Comparison of ENCODE assay signal across 8 mouse cellular contexts in genomic region chr15:103365471-103366375, GRCm38 (mm10). TPM values are rescaled to one million over a fixed set of nuclear protein-coding genes. Genes with fewer than 3 reads are reported as not detected.
DNase-seq lines count a peak whose midpoint lies in the region; ATAC-seq and TF ChIP-seq lines count a peak whose summit lies in the region.

No protein-coding gene starts in this region.

- H3K9ac ChIP-seq in embryonic facial prominence, embryonic 13.5 days: peak overlapping the region; percentile 97
- peak overlapping the region; percentile 95 for H3K9ac ChIP-seq in limb, embryonic 14.5 days (ENCODE audit: low read depth, low read length, severe bottlenecking)
- peak overlapping the region; percentile 50 for H3K9ac ChIP-seq in midbrain, postnatal 0 days (replicated peaks; ENCODE audit: low read length, poor library complexity, severe bottlenecking)

- under 1% methylated on average over 51 of the region's 51 CpGs for WGBS in embryonic facial prominence, embryonic 13.5 days
- WGBS in limb, embryonic 14.5 days: under 1% methylated on average over 51 of the region's 51 CpGs
- 1% methylated on average over 51 of the region's 51 CpGs for WGBS in midbrain, postnatal 0 days

- H3K4me2 ChIP-seq in embryonic facial prominence, embryonic 13.5 days: peak overlapping the region; percentile 73
- H3K4me2 ChIP-seq in limb, embryonic 14.5 days (replicated peaks; ENCODE audit: low read depth, low read length, severe bottlenecking): peak overlapping the region; percentile 67
- peak overlapping the region; percentile 94 for H3K4me2 ChIP-seq in midbrain, postnatal 0 days (ENCODE audit: low read depth, low read length, poor library complexity, severe bottlenecking)

- H3K4me1 ChIP-seq in embryonic facial prominence, embryonic 13.5 days: peaks cover 31% of the 10 kb centered on the region
- H3K4me1 ChIP-seq in limb, embryonic 14.5 days (ENCODE audit: control insufficient read depth, insufficient read depth, low read length): peaks cover 23% of the 10 kb centered on the region
- H3K4me1 ChIP-seq in midbrain, postnatal 0 days (ENCODE audit: insufficient read depth, low read length): peaks cover 5% of the 10 kb centered on the region

- peak overlapping the region; percentile 95 for H3K4me3 ChIP-seq in embryonic facial prominence, embryonic 13.5 days
- H3K4me3 ChIP-seq in limb, embryonic 14.5 days (replicated peaks; ENCODE audit: low read length): peak overlapping the region; percentile 96
- peak overlapping the region; percentile 51 for H3K4me3 ChIP-seq in midbrain, postnatal 0 days (ENCODE audit: low read depth, low read length)

- H3K27me3 ChIP-seq in embryonic facial prominence, embryonic 13.5 days: no peaks in the 10 kb centered on the region
- H3K27me3 ChIP-seq in limb, embryonic 14.5 days (ENCODE audit: control insufficient read depth, insufficient read depth, low read length): no peaks in the 10 kb centered on the region
- H3K27me3 ChIP-seq in midbrain, postnatal 0 days (ENCODE audit: insufficient read depth, low read length): peaks cover 9% of the 10 kb centered on the region

- no peak for TF ChIP-seq CTCF in midbrain, postnatal 0 days (IDR thresholded peaks at IDR 0.05)

- TF ChIP-seq POLR2A in limb, embryonic 14.5 days (IDR thresholded peaks at IDR 0.05; ENCODE audit: borderline replicate concordance, extremely low read depth, insufficient read depth, insufficient read length): no peak

- intact Hi-C loops in heart, postnatal 25 days (cut with DNase I): no loop called here

- H3K9me3 ChIP-seq in embryonic facial prominence, embryonic 13.5 days: no peaks in the 10 kb centered on the region
- H3K9me3 ChIP-seq in limb, embryonic 14.5 days (ENCODE audit: control insufficient read depth, low read length): no peaks in the 10 kb centered on the region
- H3K9me3 ChIP-seq in midbrain, postnatal 0 days (ENCODE audit: low read length): no peaks in the 10 kb centered on the region

- H3K27ac ChIP-seq in embryonic facial prominence, embryonic 13.5 days: peak overlapping the region; percentile 93
- H3K27ac ChIP-seq in limb, embryonic 14.5 days (replicated peaks; ENCODE audit: low read depth, low read length): peak overlapping the region; percentile 92
- no peak overlapping the region for H3K27ac ChIP-seq in midbrain, postnatal 0 days (ENCODE audit: low read depth, low read length)

- DNase-seq in heart, adult 11 months: peak; percentile 98
- DNase-seq in heart, postnatal 25 days (ENCODE audit: low spot score): no peak
- peak; percentile 74 for DNase-seq in heart, postnatal 4 days
- peak; percentile 53 for DNase-seq in limb, embryonic 14.5 days (ENCODE audit: low spot score)
- no peak for DNase-seq in midbrain, postnatal 0 days (ENCODE audit: low spot score)
- no peak for DNase-seq in left cerebral cortex, adult 18-20 months (ENCODE audit: low spot score in 2 of 2)

- H3K36me3 ChIP-seq in embryonic facial prominence, embryonic 13.5 days: no peaks in the 10 kb centered on the region
- H3K36me3 ChIP-seq in limb, embryonic 14.5 days (ENCODE audit: control insufficient read depth, insufficient read depth, low read length): no peaks in the 10 kb centered on the region
- no peaks in the 10 kb centered on the region for H3K36me3 ChIP-seq in midbrain, postnatal 0 days (ENCODE audit: insufficient read depth, low read length)

- ATAC-seq in embryonic facial prominence, embryonic 13.5 days (ENCODE audit: insufficient number of reproducible peaks, insufficient read depth, low FRiP score, low TSS enrichment, low read depth): peak; percentile 39
- ATAC-seq in limb, embryonic 14.5 days (ENCODE audit: low FRiP score, low read depth): peak; percentile 44
- peak; percentile 28; the same call in 1 of the 2 replicates for ATAC-seq in midbrain, postnatal 0 days (ENCODE audit: low FRiP score)
- no peak for ATAC-seq in frontal cortex, adult (ENCODE audit: low TSS enrichment)

RNA-seq across cellular contexts. Expression of gene Itga5, which starts 0.8 kb away (rescaled TPM):
- 10 to 100 TPM; 48.1 to 48.2 TPM for total RNA-seq in heart, postnatal 25 days (2021)
- polyA plus RNA-seq in embryonic facial prominence, embryonic 13.5 days (2015; fragmentation: Nextera tagmentation; extraction: Ambion mirVana): 41.2 and 41.5 TPM in 2 replicates
- 100 to 1,000 TPM; 120 to 121 TPM for total RNA-seq in heart, postnatal 4 days (2021)
- 71.2 and 91.3 TPM in 2 replicates for polyA plus RNA-seq in limb, embryonic 14.5 days (2012; rRNA removed)
- polyA plus RNA-seq in limb, embryonic 14.5 days (2014; fragmentation: Nextera tagmentation; extraction: Ambion mirVana): 63.4 and 66.5 TPM in 2 replicates
- total RNA-seq in midbrain, postnatal 0 days (2014; rRNA removed): 4.8 and 6.8 TPM in 2 replicates
- polyA plus RNA-seq in midbrain, postnatal 0 days (2015; fragmentation: Nextera tagmentation; extraction: Ambion mirVana): 3.8 TPM in 2 replicates
- total RNA-seq in left cerebral cortex, adult 18-20 months (2021): 1 to 10 TPM; 2.6 to 3.9 TPM

RNA-seq across cellular contexts. Expression of gene Zfp385a, which starts 25.8 kb away (rescaled TPM):
- 10 to 100 TPM; 12.5 to 13.7 TPM for total RNA-seq in heart, postnatal 25 days (2021)
- 10.9 and 12.2 TPM in 2 replicates for polyA plus RNA-seq in embryonic facial prominence, embryonic 13.5 days (2015; fragmentation: Nextera tagmentation; extraction: Ambion mirVana)
- 10 to 100 TPM; 21.9 to 22.0 TPM for total RNA-seq in heart, postnatal 4 days (2021)
- 23.4 and 28.8 TPM in 2 replicates for polyA plus RNA-seq in limb, embryonic 14.5 days (2012; rRNA removed)
- polyA plus RNA-seq in limb, embryonic 14.5 days (2014; fragmentation: Nextera tagmentation; extraction: Ambion mirVana): 16.4 and 19.1 TPM in 2 replicates
- 22.0 and 26.5 TPM in 2 replicates for total RNA-seq in midbrain, postnatal 0 days (2014; rRNA removed)
- polyA plus RNA-seq in midbrain, postnatal 0 days (2015; fragmentation: Nextera tagmentation; extraction: Ambion mirVana): 26.9 and 28.8 TPM in 2 replicates
- total RNA-seq in left cerebral cortex, adult 18-20 months (2021): 10 to 100 TPM; 72.0 to 79.3 TPM

RNA-seq across cellular contexts. Expression of gene Gpr84, which starts 55.3 kb away (rescaled TPM):
- not detected for total RNA-seq in heart, postnatal 25 days (2021)
- polyA plus RNA-seq in embryonic facial prominence, embryonic 13.5 days (2015; fragmentation: Nextera tagmentation; extraction: Ambion mirVana): 0.54 and 0.62 TPM in 2 replicates
- not detected for total RNA-seq in heart, postnatal 4 days (2021)
- 0.34 and 0.53 TPM in 2 replicates for polyA plus RNA-seq in limb, embryonic 14.5 days (2012; rRNA removed)
- 0.23 and 0.51 TPM in 2 replicates for polyA plus RNA-seq in limb, embryonic 14.5 days (2014; fragmentation: Nextera tagmentation; extraction: Ambion mirVana)
- total RNA-seq in midbrain, postnatal 0 days (2014; rRNA removed): 0.27 TPM in 1 of 2 replicates, not detected in the other
- polyA plus RNA-seq in midbrain, postnatal 0 days (2015; fragmentation: Nextera tagmentation; extraction: Ambion mirVana): 0.29 and 0.37 TPM in 2 replicates
- 1 to 10 TPM in 1 of 2 experiments, under 1 TPM in 1; 0.42 to 1.0 TPM for total RNA-seq in left cerebral cortex, adult 18-20 months (2021)

Comparison
In these comparisons a context has a peak if more than half of its experiments do, and no peak if none do; other contexts are left out.
1. DNase-seq: peak in heart, adult 11 months (single experiment), heart, postnatal 4 days (single experiment) and limb, embryonic 14.5 days (single experiment); none in heart, postnatal 25 days (single experiment), midbrain, postnatal 0 days (single experiment) and left cerebral cortex, adult 18-20 months (0 of 2).
2. Peak in every context shown above with its lines, with median percentiles within 50 percentile points of each other: H3K4me2 ChIP-seq, H3K4me3 ChIP-seq and H3K9ac ChIP-seq.